Mouse (Mus musculus) kidney, adult 8-10 months (tissue): Measurements from ENCODE around the gene Gm10300.

Source experiments
- DNase-seq, 2 experiments: peaks; one replicate each; pipeline ENCODE4 v3.0.0; 2022

The Gm10300 gene

DNA sequence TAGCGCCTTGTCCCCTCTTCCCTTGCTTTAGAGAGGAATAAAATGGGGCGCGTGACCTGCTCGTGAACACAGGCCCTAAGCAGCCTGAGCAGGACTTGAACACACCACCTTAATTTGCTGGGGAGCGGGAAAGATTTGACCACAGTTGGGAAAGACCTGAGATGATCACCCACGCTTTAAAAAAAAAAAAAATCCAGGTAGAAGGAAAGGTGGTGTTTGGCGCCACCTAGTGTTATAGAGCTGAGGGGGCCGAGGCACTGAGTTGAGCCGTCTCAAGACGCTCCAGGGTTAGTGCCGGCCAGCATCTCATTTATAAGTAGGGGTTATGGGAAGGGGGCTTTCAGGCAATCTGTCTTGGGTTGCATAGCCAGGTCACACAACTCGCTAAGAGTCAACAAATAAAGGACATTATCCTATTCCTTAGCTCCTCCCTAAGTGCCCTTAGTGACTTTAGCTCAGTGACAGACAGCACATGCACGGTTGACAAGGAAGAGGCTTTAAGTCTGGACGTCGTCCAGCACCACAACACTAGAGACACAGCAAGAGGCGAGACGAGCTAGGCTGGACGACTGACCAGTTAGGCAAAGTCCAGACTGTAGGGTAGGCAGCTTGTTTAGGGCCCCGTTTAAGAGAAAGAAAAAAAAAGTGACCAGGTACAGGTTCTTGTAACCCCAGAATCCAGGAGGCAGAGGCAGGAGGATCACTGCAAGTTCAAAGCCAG is 5.2 kb downstream of the Gm10300 start:
- peak; percentile 75 to 82 for DNase-seq

GRCm38 (mm10) chr4:132080492-132080983 is 6.0 kb downstream of the Gm10300 start:
- no peak for DNase-seq

GRCm38 (mm10) chr4:132085114-132085513 is 10.6 kb downstream of the Gm10300 start:
- DNase-seq: no peak

GRCm38 (mm10) chr4:132088921-132089320 is 14.4 kb downstream of the Gm10300 start:
- DNase-seq: peak in 1 of 2 experiments; percentile 61

- DNase-seq: no peak
These were observed 18.6 kb downstream of the Gm10300 start for GRCm38 (mm10) chr4:132093136-132093535.

DNA sequence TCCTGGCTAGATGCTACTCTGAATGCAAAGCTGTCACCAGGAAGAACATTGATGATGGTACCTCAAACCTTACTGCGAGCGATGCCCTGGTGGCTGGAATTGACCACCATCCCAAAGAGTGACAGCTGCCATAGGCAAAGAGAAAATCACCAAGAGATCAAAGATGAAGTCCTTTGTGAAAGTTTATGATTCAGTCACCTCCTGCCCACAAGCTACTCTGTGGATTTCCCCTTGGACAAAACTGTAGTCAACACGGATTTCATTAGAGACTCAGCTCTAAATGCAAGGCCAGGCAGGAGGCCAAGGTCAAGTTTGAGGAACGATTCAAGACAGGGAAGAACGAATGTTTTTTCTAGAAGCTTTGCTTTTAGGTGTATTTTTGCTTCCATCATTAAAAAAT is 19.4 kb downstream of the Gm10300 start:
- DNase-seq: no peak

- no peak for DNase-seq
These were observed 20.5 kb downstream of the Gm10300 start for GRCm38 (mm10) chr4:132095043-132095442.

- no peak for DNase-seq
These were observed 25.1 kb downstream of the Gm10300 start for GRCm38 (mm10) chr4:132099548-132099947.

DNA sequence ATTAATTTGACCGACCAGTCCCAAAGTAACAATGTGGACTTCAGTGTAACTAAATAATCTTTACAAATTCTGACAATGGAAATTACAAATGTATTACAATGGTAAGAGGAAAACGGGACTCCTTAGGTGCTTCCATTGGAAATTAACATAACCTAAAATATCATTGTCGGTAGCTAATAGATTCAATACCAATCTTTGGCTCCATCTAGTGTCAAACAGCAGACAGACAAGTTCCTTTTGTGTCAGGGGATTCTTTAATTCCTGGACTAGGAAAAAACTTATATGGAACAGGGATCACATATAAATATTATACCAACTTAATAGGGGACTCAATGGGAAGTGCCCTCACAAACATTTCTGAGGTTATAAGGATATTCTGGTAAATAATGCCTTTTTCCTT is 26.7 kb downstream of the Gm10300 start:
- no peak for DNase-seq

DNA sequence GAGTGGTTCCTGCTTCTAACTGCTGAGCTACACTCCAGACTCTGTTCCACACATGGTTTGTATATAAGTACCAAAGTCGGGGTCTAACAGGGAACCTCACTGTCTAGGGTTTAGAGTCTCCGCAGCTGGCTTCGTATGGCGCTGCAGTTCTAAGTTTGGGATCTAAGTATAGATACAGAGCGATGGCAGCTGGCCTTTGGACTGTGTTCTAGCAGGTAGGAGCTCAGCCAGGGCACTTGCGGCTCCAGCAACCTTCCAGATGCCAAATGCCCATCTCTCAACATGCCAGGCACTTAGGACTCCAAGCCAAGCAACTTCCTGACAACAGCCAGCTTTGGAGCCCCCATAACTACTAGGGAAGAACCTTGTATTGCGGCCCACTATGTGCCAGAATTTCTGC is 33.7 kb downstream of the Gm10300 start:
- DNase-seq: no peak

- DNase-seq: no peak
These were observed 36.7 kb downstream of the Gm10300 start for GRCm38 (mm10) chr4:132111227-132111626.

DNA sequence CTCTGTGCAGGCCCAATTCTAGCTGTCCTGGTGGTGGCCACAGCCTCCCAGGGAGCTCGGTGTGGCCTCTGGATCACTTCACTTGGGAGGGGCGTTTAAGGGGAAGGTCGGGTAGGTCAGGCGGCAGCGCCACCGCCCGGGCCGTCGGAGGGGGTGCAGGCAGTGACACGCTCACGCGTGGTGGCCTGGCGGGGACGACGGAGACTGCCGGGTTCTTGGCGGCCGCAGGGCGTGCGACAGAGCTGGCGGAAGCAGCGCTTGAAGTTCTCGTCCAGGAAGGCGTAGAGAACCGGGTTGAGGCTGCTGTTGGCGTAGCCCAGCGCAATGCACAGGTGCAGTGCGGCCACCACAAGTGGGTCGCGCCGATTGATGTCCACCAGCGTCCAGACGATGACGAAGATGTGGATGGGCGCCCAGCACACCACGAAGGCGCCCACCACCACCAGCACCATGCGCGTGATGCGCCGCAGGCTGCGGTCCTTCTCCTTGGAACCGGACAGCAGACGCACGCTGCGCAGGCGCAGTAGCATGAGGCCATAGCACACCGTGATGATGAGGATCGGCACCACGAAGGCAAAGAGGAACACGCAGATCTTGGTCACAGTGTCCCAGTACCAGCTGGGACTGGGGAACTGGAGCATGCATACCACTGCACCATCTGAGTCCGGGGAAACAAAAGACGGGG is 39.1 kb downstream of the Gm10300 start:
- DNase-seq: no peak

DNA sequence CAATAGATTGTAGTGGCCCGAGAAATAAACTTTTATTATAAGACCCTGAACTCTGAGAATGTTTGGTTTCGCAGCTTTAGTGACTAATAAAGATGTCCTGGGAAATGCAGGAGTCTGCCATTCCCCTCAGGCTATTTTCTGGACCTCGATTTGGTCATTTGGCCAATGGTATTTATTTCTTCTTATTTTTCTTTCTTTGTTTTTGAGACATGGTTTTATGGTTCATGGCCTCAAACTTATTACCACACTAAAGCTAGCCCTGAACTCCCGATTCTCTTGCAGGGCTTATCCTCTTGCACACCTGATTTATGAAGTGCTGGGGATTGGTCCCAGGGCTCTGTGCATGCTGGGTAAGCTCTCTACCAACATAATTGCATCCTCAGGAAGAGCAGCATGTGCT is 41.8 kb downstream of the Gm10300 start:
- DNase-seq: no peak

GRCm38 (mm10) chr4:132119566-132119965 is 45.1 kb downstream of the Gm10300 start:
- no peak for DNase-seq

DNA sequence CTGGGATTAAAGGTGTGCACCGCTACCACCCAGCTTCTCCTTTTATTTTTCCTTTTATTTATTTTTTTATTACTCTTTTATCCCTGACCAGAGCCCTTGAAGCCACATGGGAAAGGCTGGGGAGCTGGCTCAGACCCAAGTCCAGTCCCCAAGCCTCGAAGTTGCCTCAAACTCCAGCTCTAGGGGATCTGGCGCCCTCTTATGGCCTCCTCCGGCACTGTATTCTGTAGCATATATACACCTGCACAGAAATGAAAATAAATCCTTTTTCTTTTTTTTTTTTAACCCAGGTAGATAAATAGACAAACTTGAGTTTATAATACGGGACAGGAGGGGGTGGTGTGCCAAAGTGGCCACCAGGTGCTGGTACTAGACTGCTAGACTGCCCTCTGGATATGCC is 47.2 kb downstream of the Gm10300 start:
- no peak for DNase-seq

GRCm38 (mm10) chr4:132123166-132123565 is 48.7 kb downstream of the Gm10300 start:
- no peak for DNase-seq
